ENCODE assay signal across 8 mouse cellular contexts in the genomic region with DNA sequence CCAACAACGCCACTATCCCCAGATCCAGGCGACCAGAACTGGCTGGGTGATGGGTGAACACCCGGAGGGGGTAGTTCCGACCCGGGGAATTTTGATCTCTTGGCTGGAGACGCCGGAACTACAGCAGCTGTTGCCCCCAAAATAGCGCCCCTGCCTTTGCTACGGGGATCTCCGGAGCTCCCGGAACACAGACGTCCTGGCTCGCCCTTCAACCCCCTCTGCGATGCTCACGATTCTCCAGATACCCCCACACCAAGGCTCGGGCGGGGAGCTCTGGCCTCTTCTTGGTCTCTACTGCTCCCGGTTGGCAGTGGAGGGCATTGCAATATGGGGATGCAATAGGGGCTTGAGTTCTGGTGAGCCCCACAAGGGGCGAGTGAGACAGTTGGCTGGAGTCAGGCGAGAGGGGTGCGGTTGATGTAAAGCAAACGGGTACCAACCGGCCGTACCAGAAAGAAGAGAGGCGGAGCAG. TPM values are rescaled to one million over a fixed set of nuclear protein-coding genes. Genes with fewer than 3 reads are reported as not detected.
DNase-seq lines count a peak whose midpoint lies in the region; ATAC-seq and TF ChIP-seq lines count a peak whose summit lies in the region.

No protein-coding gene starts in this region.

- WGBS in lung, embryonic 16.5 days, result 3% methylated on average over 25 of the region's 25 CpGs
- 5% methylated on average over 25 of the region's 25 CpGs for WGBS in lung, adult 2 months
- 2% methylated on average over 25 of the region's 25 CpGs for WGBS in kidney, embryonic 16.5 days

- peaks cover 40% of the 10 kb centered on the region for H3K27me3 ChIP-seq in lung, embryonic 16.5 days (ENCODE audit: control insufficient read depth, insufficient read depth, low read depth, low read length)
- peaks cover 46% of the 10 kb centered on the region for H3K27me3 ChIP-seq in kidney, embryonic 16.5 days (ENCODE audit: insufficient read depth, low read length)

- TF ChIP-seq CTCF in lung, adult 2 months (IDR thresholded peaks at IDR 0.05; ENCODE audit: insufficient read depth, low read length), result no peak
- peak; percentile 37 for TF ChIP-seq CTCF in gastrocnemius, adult 2 months (IDR thresholded peaks at IDR 0.05)

- H3K4me2 ChIP-seq in lung, embryonic 16.5 days (ENCODE audit: low read depth, low read length), result peak overlapping the region; percentile 67
- H3K4me2 ChIP-seq in kidney, embryonic 16.5 days (replicated peaks; ENCODE audit: low read depth, low read length), result peak overlapping the region; percentile 75

- peaks cover 26% of the 10 kb centered on the region for H3K4me1 ChIP-seq in lung, embryonic 16.5 days (replicated peaks; ENCODE audit: control insufficient read depth, insufficient read depth, low read length)
- H3K4me1 ChIP-seq in lung, adult 2 months (ENCODE audit: control insufficient read depth, insufficient read depth, low read length), result peaks cover 8% of the 10 kb centered on the region
- peaks cover 33% of the 10 kb centered on the region for H3K4me1 ChIP-seq in kidney, embryonic 16.5 days (ENCODE audit: insufficient read depth, low read length)

- no peak for DNase-seq in lung, adult 2 months
- peak; percentile 77 to 82 for DNase-seq in cerebellum, postnatal 25 days
- peak; percentile 83 for DNase-seq in gastrocnemius, adult 2 months
- peak; percentile 52 to 54 for DNase-seq in lung, postnatal 4 days
- DNase-seq in skeletal muscle tissue, adult 2 months (ENCODE audit: low read depth, low spot score), result peak; percentile 77
- no peak for DNase-seq in urinary bladder, postnatal 25 days (ENCODE audit: low spot score)

- intact Hi-C loops in gastrocnemius, adult 2 months (cut with DNase I), result no loop called here

- no peak for TF ChIP-seq POLR2A in lung, adult 2 months (IDR thresholded peaks at IDR 0.05; ENCODE audit: borderline replicate concordance, extremely low read depth, low read depth, low read length)

- H3K9me3 ChIP-seq in lung, embryonic 16.5 days (ENCODE audit: control insufficient read depth, low read length), result no peaks in the 10 kb centered on the region
- H3K9me3 ChIP-seq in kidney, embryonic 16.5 days (ENCODE audit: low read length), result no peaks in the 10 kb centered on the region

- no peak for ATAC-seq in lung, embryonic 16.5 days (ENCODE audit: low read depth)
- no peak for ATAC-seq in kidney, embryonic 16.5 days (ENCODE audit: low FRiP score, low TSS enrichment)

- 0 out of 2 replicates have a peak overlapping the region, but pooled peaks have one; percentile 44 for H3K9ac ChIP-seq in lung, embryonic 16.5 days (ENCODE audit: low read length)
- H3K9ac ChIP-seq in kidney, embryonic 16.5 days (replicated peaks; ENCODE audit: low read length), result no peak overlapping the region

- H3K4me3 ChIP-seq in lung, embryonic 16.5 days (ENCODE audit: low read length), result peak overlapping the region; percentile 42
- no peak overlapping the region for H3K4me3 ChIP-seq in lung, adult 2 months (replicated peaks; ENCODE audit: extremely low read depth, low read depth, low read length)
- peak overlapping the region; percentile 73 for H3K4me3 ChIP-seq in gastrocnemius, adult 2 months
- peak overlapping the region; percentile 45 for H3K4me3 ChIP-seq in kidney, embryonic 16.5 days (ENCODE audit: low read length)

- no peaks in the 10 kb centered on the region for H3K36me3 ChIP-seq in lung, embryonic 16.5 days (ENCODE audit: control insufficient read depth, insufficient read depth, low read length)
- H3K36me3 ChIP-seq in kidney, embryonic 16.5 days (ENCODE audit: insufficient read depth, low read length), result no peaks in the 10 kb centered on the region

- H3K27ac ChIP-seq in lung, embryonic 16.5 days (ENCODE audit: low read length), result no peak overlapping the region
- H3K27ac ChIP-seq in gastrocnemius, adult 2 months, result peak overlapping the region; percentile 77
- no peak overlapping the region for H3K27ac ChIP-seq in kidney, embryonic 16.5 days (ENCODE audit: low read length)

RNA-seq across cellular contexts. Expression of a gene that starts 1.7 kb away (rescaled TPM):
- 1.9 and 2.6 TPM in 2 replicates for polyA plus RNA-seq in lung, embryonic 16.5 days (2015; fragmentation: Nextera tagmentation; extraction: Ambion mirVana)
- polyA plus RNA-seq in lung, adult 2 months (2012; rRNA removed), result 2.0 and 3.3 TPM in 2 replicates
- total RNA-seq in gastrocnemius, adult 2 months (2021), result 10 to 100 TPM; 13.7 to 17.9 TPM
- polyA plus RNA-seq in kidney, embryonic 16.5 days (2015; fragmentation: Nextera tagmentation; extraction: Ambion mirVana), result 3.0 and 3.1 TPM in 2 replicates

RNA-seq across cellular contexts. Expression of a gene that starts 5.4 kb away (rescaled TPM):
- 5.1 and 5.6 TPM in 2 replicates for polyA plus RNA-seq in lung, embryonic 16.5 days (2015; fragmentation: Nextera tagmentation; extraction: Ambion mirVana)
- polyA plus RNA-seq in lung, adult 2 months (2012; rRNA removed), result 7.0 and 7.1 TPM in 2 replicates
- total RNA-seq in gastrocnemius, adult 2 months (2021), result 10 to 100 TPM; 14.2 to 15.1 TPM
- polyA plus RNA-seq in kidney, embryonic 16.5 days (2015; fragmentation: Nextera tagmentation; extraction: Ambion mirVana), result 7.2 and 7.8 TPM in 2 replicates

RNA-seq across cellular contexts. Expression of a gene that starts 18.4 kb away (rescaled TPM):
- 141 and 144 TPM in 2 replicates for polyA plus RNA-seq in lung, embryonic 16.5 days (2015; fragmentation: Nextera tagmentation; extraction: Ambion mirVana)
- 107 and 136 TPM in 2 replicates for polyA plus RNA-seq in lung, adult 2 months (2012; rRNA removed)
- 10 to 100 TPM; 38.7 to 46.2 TPM for total RNA-seq in gastrocnemius, adult 2 months (2021)
- 158 and 165 TPM in 2 replicates for polyA plus RNA-seq in kidney, embryonic 16.5 days (2015; fragmentation: Nextera tagmentation; extraction: Ambion mirVana)

RNA-seq across cellular contexts. Expression of a gene that starts 25.2 kb away (rescaled TPM):
- polyA plus RNA-seq in lung, embryonic 16.5 days (2015; fragmentation: Nextera tagmentation; extraction: Ambion mirVana), result 90.5 and 94.0 TPM in 2 replicates
- 52.6 and 55.2 TPM in 2 replicates for polyA plus RNA-seq in lung, adult 2 months (2012; rRNA removed)
- total RNA-seq in gastrocnemius, adult 2 months (2021), result 1 to 10 TPM; 2.1 to 3.1 TPM
- 90.1 and 102 TPM in 2 replicates for polyA plus RNA-seq in kidney, embryonic 16.5 days (2015; fragmentation: Nextera tagmentation; extraction: Ambion mirVana)

RNA-seq across cellular contexts. Expression of a gene that starts 44.4 kb away (rescaled TPM):
- polyA plus RNA-seq in lung, embryonic 16.5 days (2015; fragmentation: Nextera tagmentation; extraction: Ambion mirVana), result 11.6 and 12.5 TPM in 2 replicates
- polyA plus RNA-seq in lung, adult 2 months (2012; rRNA removed), result 22.5 and 24.1 TPM in 2 replicates
- total RNA-seq in gastrocnemius, adult 2 months (2021), result 1 to 10 TPM; 2.0 to 2.4 TPM
- polyA plus RNA-seq in kidney, embryonic 16.5 days (2015; fragmentation: Nextera tagmentation; extraction: Ambion mirVana), result 16.3 and 16.6 TPM in 2 replicates

Comparison
In these comparisons a context has a peak if more than half of its experiments do, and no peak if none do; other contexts are left out.
1. DNase-seq: peak in cerebellum, postnatal 25 days (2 of 2), gastrocnemius, adult 2 months (single experiment), lung, postnatal 4 days (2 of 2) and skeletal muscle tissue, adult 2 months (single experiment); none in lung, adult 2 months (single experiment) and urinary bladder, postnatal 25 days (single experiment).